Mouse (Mus musculus): ENCODE measurements around the gene Pus10. TPM values are rescaled to one million over a fixed set of nuclear protein-coding genes. Genes with fewer than 3 reads are reported as not detected.
A peak's percentile ranks its signal among the peaks of the same experiment; 100 is the strongest.

Pus10 gene
- polyA plus RNA-seq (2012; rRNA removed): 9.7 and 11.4 TPM in 2 replicates

DNA sequence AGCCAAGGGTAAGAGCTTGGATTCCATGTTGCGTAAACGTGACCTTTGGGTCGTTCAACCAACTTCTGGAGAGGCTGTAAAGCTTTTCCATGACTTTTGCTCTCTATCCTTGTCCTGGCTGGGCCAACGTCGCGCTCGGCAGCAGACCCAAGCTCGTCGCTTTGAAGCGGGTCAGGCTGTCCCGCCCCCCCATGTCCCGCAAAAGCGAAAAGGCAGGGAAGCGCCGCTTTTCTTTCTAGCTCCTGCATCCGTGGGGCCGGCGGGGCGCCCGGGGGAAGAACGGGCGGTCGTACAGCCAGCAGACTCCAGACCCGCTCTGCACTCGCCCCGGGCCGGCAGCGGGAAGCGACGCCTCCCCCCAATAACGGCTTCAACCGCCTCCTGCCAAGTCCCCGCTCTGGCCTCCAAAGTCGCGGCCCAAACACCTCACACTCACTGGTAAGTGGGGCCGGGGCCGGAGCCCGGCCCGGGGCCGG is at the start of gene Pus10:
TSS of gene Pus10 (plus strand) at position 364 of the 476 bp plus-strand sequence.
- no peak for DNase-seq
- Histone ChIP-seq H3K27me3 (ENCODE audit: control insufficient read depth, insufficient read depth, low read length) (no peaks in the 10 kb centered on the region), H3K27ac (ENCODE audit: insufficient read depth, low read length) (peak within 1 kb of the TSS; percentile 62), H3K4me1 (ENCODE audit: control insufficient read depth, insufficient read depth, low read length) (peaks cover 2% of the 10 kb centered on the region; the same call in 1 of the 2 replicates), H3K4me3 (replicated peaks; ENCODE audit: insufficient read depth, low read depth, low read length) (peak within 1 kb of the TSS; percentile 80)
- under 1% methylated on average over 40 of the region's 40 CpGs for WGBS
- TF ChIP-seq POLR2A (IDR thresholded peaks at IDR 0.05; ENCODE audit: borderline replicate concordance, insufficient read depth, low read length) (no peak), CTCF (IDR thresholded peaks at IDR 0.05; ENCODE audit: borderline replicate concordance, insufficient read depth, low read depth, low read length) (no peak)

DNA sequence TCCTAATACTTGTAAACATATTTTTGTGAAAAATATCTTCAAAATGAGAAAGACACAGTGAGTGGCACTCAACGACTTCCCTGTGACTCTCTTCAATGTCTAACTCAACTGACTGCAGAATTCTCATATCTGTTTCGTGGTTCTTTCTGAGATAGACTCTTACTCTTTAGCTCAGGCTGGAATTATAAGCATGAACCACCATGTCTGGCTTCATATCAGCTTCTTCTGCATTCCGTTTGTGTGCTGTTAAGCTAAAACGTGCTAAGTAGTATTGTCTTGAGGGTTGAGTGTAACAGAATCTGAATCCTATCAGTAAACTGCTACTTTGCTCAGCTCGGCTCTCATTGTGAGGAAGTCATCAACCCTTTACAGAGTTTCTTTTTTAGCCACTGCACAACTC is 46.5 kb upstream of the Pus10 start:
- no peak for TF ChIP-seq POLR2A (IDR thresholded peaks at IDR 0.05; ENCODE audit: borderline replicate concordance, insufficient read depth, low read length)
- TF ChIP-seq CTCF (IDR thresholded peaks at IDR 0.05; ENCODE audit: borderline replicate concordance, insufficient read depth, low read depth, low read length): no peak
- Histone ChIP-seq H3K27me3 (ENCODE audit: control insufficient read depth, insufficient read depth, low read length) (no peaks in the 10 kb centered on the region), H3K4me1 (ENCODE audit: control insufficient read depth, insufficient read depth, low read length) (no peaks in the 10 kb centered on the region), H3K27ac (ENCODE audit: insufficient read depth, low read length) (no peak overlapping the region), H3K4me3 (replicated peaks; ENCODE audit: insufficient read depth, low read depth, low read length) (no peak overlapping the region)
- WGBS: 86% methylated on average over 5 of the region's 5 CpGs
- no peak for DNase-seq

DNA sequence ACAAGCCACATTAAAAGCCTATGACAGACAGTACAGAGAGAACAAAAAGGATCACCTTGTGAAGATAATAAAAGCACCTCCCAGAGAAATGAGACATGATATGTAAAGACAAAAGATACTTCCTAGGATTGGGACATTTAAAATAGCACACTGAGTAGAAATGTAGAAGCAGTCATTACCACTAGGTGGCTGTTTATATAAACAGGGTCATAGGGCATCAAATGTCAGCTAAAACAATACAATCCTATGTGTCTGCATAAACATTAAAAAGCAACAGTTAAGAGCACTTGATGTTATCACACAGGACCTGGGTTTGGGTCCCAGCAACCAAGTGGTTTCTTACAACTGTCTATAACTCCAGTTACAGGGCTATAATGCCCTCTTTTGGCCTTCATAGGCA is 34.8 kb upstream of the Pus10 start:
- TF ChIP-seq CTCF (IDR thresholded peaks at IDR 0.05; ENCODE audit: borderline replicate concordance, insufficient read depth, low read depth, low read length) (no peak), POLR2A (IDR thresholded peaks at IDR 0.05; ENCODE audit: borderline replicate concordance, insufficient read depth, low read length) (no peak)
- peaks cover 3% of the 10 kb centered on the region; the same call in 1 of the 2 replicates for H3K4me1 ChIP-seq (ENCODE audit: control insufficient read depth, insufficient read depth, low read length)
- DNase-seq: no peak

DNA sequence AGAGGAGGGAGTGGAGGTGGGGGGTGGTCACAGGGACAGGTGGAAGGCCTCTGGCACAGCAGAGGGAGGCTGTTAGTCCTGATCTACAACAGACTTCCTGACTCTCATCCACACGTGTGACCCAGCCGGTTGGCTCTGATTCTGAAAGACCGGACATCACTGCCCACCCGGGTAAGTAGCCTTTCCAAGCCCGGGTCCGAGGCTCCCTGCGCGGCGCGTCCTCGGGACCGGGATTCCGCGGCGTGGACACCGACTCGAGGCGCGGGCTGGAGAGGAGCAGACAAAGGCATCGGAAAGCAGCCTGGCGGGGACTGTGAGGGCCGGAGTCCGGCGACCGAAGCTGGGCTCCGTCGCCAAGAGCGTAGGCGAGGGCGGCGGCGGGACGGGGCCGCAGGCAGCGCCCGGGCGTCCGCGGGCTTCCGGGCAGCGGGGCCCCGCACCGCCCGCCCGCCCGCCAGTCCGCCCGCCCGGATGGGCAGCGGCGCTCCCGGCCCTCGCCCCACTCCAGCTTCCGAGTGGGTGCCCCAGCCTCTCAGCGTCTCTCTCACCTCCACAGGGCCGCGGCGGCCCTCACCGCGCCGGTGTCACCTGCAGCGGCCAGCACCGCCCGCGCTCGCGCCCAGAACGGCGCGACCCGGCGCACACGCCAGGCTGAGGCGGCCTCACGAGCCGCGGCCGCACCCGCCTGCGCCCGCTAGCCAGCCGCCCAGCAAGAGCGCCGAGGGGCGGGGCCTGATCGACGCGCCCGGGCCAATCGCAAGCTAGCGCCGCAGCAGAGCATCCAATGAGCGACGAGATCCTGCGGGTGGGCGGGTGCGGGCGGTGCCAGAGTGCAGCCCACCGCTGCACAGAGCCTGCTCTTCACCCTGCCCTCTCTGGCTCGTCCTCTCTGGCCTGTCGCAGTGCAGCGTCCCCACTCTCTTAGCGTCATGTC is 32.3 kb upstream of the Pus10 start, which contains the start of gene 0610010F05Rik:
TSS of gene 0610010F05Rik (minus strand) at position 695 of the 934 bp plus-strand sequence.
- Histone ChIP-seq H3K27ac (ENCODE audit: insufficient read depth, low read length) (peak within 1 kb of the TSS; percentile 80), H3K4me1 (ENCODE audit: control insufficient read depth, insufficient read depth, low read length) (peaks cover 3% of the 10 kb centered on the region; the same call in 1 of the 2 replicates), H3K4me3 (replicated peaks; ENCODE audit: insufficient read depth, low read depth, low read length) (peak within 1 kb of the TSS; percentile 75), H3K27me3 (ENCODE audit: control insufficient read depth, insufficient read depth, low read length) (no peaks in the 10 kb centered on the region)
- TF ChIP-seq POLR2A (IDR thresholded peaks at IDR 0.05; ENCODE audit: borderline replicate concordance, insufficient read depth, low read length) (peak; percentile 86), CTCF (IDR thresholded peaks at IDR 0.05; ENCODE audit: borderline replicate concordance, insufficient read depth, low read depth, low read length) (no peak)
- under 1% methylated on average over 87 of the region's 103 CpGs for WGBS
- peak; percentile 88 to 91 for DNase-seq

More for the DNA sequence above, 34.8 kb upstream of the Pus10 start:
- H3K4me3 ChIP-seq (replicated peaks; ENCODE audit: insufficient read depth, low read depth, low read length): no peak overlapping the region
- H3K27me3 ChIP-seq (ENCODE audit: control insufficient read depth, insufficient read depth, low read length): no peaks in the 10 kb centered on the region
- no peak overlapping the region for H3K27ac ChIP-seq (ENCODE audit: insufficient read depth, low read length)

DNA sequence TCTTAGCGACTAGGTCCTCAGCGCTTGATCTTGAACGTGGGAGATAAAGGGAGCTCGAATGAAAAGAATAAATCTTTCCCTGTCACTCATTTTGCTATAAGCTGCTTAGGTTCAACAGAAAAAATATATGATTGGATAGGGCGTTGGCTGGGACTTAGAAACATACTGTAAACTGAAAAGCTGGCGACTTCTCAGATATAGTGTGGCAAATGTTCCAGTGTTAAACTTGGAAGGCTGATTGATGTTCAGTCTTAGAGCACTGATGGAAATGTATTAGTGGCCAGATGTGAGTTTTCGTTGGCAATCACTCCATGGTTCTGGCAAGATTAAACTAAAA is 31.6 kb upstream of the Pus10 start:
- H3K27me3 ChIP-seq (ENCODE audit: control insufficient read depth, insufficient read depth, low read length): no peaks in the 10 kb centered on the region
- peak overlapping the region; percentile 53 for H3K4me3 ChIP-seq (replicated peaks; ENCODE audit: insufficient read depth, low read depth, low read length)
- DNase-seq: no peak
- TF ChIP-seq CTCF (IDR thresholded peaks at IDR 0.05; ENCODE audit: borderline replicate concordance, insufficient read depth, low read depth, low read length) (no peak), POLR2A (IDR thresholded peaks at IDR 0.05; ENCODE audit: borderline replicate concordance, insufficient read depth, low read length) (no peak)
- 2% methylated on average over 7 of the region's 7 CpGs for WGBS
- H3K27ac ChIP-seq (ENCODE audit: insufficient read depth, low read length): no peak overlapping the region; the same call in 1 of the 2 replicates
- peaks cover 3% of the 10 kb centered on the region; the same call in 1 of the 2 replicates for H3K4me1 ChIP-seq (ENCODE audit: control insufficient read depth, insufficient read depth, low read length)

DNA sequence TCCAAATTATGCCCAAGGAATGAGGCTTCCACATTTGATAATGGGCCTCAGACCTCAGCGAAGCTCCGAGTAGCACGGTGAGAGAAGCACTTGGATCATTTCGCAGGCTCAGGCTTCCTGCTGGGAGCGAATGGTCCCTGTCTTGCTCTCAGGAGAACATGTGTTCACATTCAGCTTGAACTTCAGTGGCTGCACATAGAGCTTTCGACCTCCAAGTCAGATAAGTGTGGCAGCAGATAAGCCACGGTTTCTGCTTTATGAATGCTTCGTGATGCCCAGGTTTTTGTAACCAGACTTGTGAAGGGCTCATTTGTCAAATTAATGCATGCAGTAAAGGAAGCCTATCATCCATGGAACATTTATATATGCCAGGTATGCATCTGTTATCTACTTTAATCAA is 30.9 kb upstream of the Pus10 start:
- DNase-seq: peak; percentile 23 to 27
- Histone ChIP-seq H3K4me1 (ENCODE audit: control insufficient read depth, insufficient read depth, low read length) (peaks cover 3% of the 10 kb centered on the region; the same call in 1 of the 2 replicates), H3K27me3 (ENCODE audit: control insufficient read depth, insufficient read depth, low read length) (no peaks in the 10 kb centered on the region), H3K4me3 (replicated peaks; ENCODE audit: insufficient read depth, low read depth, low read length) (no peak overlapping the region), H3K27ac (ENCODE audit: insufficient read depth, low read length) (no peak overlapping the region)
- no peak for TF ChIP-seq POLR2A (IDR thresholded peaks at IDR 0.05; ENCODE audit: borderline replicate concordance, insufficient read depth, low read length)
- WGBS: 44% methylated on average over 8 of the region's 8 CpGs

DNA sequence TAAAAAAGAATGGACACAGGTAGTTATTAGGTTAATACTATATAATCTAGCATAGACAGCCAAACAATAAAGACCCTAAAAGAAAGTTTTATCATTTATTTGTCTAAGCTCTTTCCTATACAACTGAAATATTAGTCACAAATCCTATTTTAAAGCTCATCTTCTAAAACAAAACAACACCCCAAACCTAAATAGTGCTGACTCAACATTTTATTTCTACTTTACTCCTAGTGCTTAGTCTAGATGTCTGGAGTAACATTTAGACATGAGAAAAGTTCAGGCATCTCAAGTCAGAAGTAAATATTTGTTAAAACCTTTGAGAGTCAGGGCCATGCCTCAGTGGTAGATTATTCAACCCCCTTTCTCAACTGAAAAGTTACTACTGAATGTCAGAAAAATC is 18.0 kb upstream of the Pus10 start:
- TF ChIP-seq CTCF (IDR thresholded peaks at IDR 0.05; ENCODE audit: borderline replicate concordance, insufficient read depth, low read depth, low read length) (no peak), POLR2A (IDR thresholded peaks at IDR 0.05; ENCODE audit: borderline replicate concordance, insufficient read depth, low read length) (no peak)

DNA sequence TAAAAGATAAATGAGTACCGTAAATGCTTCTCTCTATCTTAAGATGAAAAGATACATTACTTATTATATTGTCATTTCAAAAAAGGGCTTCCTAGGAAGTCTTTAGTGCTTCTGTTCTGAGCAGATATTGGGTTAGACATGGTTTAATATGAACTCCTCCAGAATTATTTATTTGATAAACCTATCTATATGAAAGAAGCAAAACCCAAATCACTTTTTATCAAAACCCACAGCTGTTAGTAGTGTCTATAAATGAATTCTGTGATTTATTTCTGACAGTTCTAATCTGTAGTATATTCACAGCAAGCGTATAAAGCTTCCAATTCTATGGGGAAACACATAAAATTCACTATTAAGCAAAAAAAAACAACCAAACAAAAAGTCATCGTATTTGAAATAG is 17.6 kb upstream of the Pus10 start:
- Histone ChIP-seq H3K27ac (ENCODE audit: insufficient read depth, low read length) (no peak overlapping the region), H3K4me3 (replicated peaks; ENCODE audit: insufficient read depth, low read depth, low read length) (no peak overlapping the region), H3K27me3 (ENCODE audit: control insufficient read depth, insufficient read depth, low read length) (no peaks in the 10 kb centered on the region), H3K4me1 (ENCODE audit: control insufficient read depth, insufficient read depth, low read length) (no peaks in the 10 kb centered on the region)
- DNase-seq: no peak
- 96% methylated on average over 3 of the region's 3 CpGs for WGBS
- TF ChIP-seq POLR2A (IDR thresholded peaks at IDR 0.05; ENCODE audit: borderline replicate concordance, insufficient read depth, low read length) (no peak), CTCF (IDR thresholded peaks at IDR 0.05; ENCODE audit: borderline replicate concordance, insufficient read depth, low read depth, low read length) (no peak)

More for the DNA sequence above, 18.0 kb upstream of the Pus10 start:
- no peaks in the 10 kb centered on the region for H3K4me1 ChIP-seq (ENCODE audit: control insufficient read depth, insufficient read depth, low read length)
- H3K27ac ChIP-seq (ENCODE audit: insufficient read depth, low read length): no peak overlapping the region
- no peak for DNase-seq
- H3K4me3 ChIP-seq (replicated peaks; ENCODE audit: insufficient read depth, low read depth, low read length): no peak overlapping the region
- H3K27me3 ChIP-seq (ENCODE audit: control insufficient read depth, insufficient read depth, low read length): no peaks in the 10 kb centered on the region

All from cerebellum, adult 2 months (tissue).